Mouse (Mus musculus) spleen, embryonic (tissue): ENCODE results near the gene Sstr5.

Experiments used
- CTCF ChIA-PET: fragments of 350-600 bp; sonication (Branson Sonifier 250); formaldehyde crosslinking; loops from one replicate; lab custom pipeline; 2022; lab: Charles Lee

The Sstr5 gene

GRCm38 (mm10) chr17:25474330-25475077, 22.6 kb downstream of the Sstr5 start:
- CTCF ChIA-PET = interaction anchor here (1.1 kb wide), 1 partner anchor 224 kb away, joined by 3 read pairs; no protein-coding TSS in a partner anchor

DNA sequence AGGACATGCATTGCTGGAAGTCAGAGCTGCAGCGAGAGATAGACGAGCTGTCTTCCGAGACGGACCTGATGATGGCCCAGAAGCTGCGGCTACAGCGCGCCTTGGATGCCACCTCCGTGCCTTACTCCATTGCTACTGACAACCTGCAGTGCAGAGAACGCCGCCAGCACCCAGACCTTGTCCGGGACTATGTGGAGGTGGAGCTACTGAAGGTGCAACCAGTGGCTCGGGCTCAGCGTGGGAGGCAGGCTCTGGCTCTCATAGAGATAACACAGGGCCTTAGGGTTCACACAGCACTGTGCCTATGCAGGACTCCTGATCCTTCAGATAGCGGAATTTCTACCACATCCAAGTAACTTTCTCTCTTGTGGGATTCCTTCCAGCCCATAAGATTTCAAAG, 25.0 kb downstream of the Sstr5 start:
- CTCF ChIA-PET = interaction anchor here (0.6 to 1.3 kb wide), 2 partner anchors 74 to 242 kb away, joined by 3 to 5 read pairs; no protein-coding TSS in a partner anchor

DNA sequence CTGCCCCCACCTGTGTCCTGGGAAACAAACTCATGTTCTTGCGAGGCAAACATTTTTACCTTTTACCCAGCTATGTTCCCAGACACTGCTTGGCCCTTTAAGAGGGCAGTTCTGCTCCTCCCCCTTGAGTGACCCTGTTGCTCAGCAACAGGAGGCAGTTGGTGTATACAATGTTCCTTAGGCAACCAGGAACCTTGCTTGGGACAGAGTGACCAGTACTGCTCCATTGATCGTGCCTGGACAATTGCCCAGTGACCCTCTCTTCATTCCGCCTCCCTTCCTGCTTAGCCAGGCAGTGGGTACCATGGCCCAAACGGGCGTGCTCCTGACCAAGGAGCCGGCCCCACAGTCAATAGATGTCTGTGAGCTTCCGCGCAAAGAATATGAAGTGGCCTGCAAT, 25.7 kb downstream of the Sstr5 start:
- CTCF ChIA-PET = interaction anchor here (1.3 kb wide), 1 partner anchor 73 kb away, joined by 5 read pairs; no protein-coding TSS in a partner anchor

GRCm38 (mm10) chr17:25469798-25470197, 27.3 kb downstream of the Sstr5 start:
- CTCF ChIA-PET = no interaction called here

GRCm38 (mm10) chr17:25468301-25468700, 28.8 kb downstream of the Sstr5 start:
- CTCF ChIA-PET = interaction anchor here (0.6 kb wide), 1 partner anchor 503 kb away, joined by 3 read pairs; no protein-coding TSS in a partner anchor

DNA sequence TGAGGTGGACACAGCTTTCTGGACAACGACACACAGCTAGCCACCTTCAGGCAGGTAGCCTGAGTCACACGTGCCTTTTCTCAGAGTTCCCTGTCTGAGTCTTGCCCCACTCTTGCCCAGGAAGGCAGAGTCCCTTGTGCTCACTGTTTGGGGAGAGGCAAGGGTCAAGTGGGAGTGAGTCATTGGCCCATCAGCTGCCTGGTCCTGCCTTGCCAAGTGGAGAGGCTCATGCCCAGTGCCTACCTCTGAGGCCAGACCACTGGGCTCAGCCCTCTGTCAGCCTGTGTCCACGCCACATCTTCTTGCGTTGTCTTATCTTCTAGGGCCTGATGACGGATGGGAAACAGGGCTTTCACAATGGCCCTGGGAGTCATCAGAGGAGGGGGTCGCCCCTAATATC, 29.3 kb downstream of the Sstr5 start:
- CTCF ChIA-PET = no interaction called here

DNA sequence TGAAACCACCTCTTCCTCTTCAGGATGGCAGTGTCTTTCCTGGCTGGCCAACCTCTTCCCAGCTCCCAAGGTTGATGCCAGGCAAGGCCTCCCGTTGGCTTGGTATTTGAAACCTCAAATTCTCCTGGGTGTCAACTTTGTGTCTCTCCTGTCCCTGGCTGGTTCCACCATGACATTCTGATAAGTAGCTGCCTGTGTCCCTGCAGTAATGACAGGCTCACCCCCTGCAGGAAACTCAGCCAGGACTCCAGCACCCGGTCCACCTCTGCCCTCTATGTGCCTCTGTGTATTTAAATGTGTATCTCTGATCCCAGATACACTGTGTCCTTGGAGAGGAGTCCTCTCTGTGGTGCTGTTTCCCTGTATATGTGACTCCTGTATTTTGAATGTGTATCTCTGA, 30.8 kb downstream of the Sstr5 start:
- CTCF ChIA-PET = no interaction called here

GRCm38 (mm10) chr17:25464091-25464490, 33.0 kb downstream of the Sstr5 start:
- CTCF ChIA-PET = interaction anchor here (0.7 kb wide), 1 partner anchor 258 kb away, joined by 7 read pairs; no protein-coding TSS in a partner anchor

DNA sequence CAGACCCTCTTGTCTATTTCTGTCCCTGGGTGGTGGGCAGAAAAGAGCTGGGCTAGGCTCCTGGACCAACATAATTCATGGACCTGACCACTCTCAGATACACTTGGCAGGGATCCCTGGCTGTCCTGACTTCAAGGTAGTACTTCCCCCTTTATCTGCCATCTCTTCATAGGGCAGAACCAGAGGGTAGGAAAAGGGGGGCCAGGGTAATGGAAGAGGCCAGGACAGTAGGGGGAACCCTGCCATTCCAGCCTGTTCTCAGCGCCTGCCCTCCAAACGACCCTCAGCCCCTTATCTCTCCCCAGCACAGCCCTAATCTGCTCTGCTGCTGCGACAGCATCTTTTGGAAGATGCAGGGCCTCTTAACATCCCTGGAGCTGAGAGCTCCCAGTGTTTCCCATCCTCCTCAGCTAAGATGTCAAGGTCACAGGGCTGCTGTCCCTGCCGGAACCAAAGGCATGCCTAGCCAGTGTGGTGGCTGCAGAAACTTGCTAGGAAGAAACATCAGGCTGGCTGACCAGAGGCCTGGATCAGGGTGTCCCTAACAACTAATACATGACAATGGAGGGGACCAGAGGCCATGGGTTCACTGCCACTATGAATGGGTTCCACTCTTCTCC, 33.7 kb downstream of the Sstr5 start:
- CTCF ChIA-PET = no interaction called here

GRCm38 (mm10) chr17:25462236-25462875, 34.7 kb downstream of the Sstr5 start:
- CTCF ChIA-PET = no interaction called here

- CTCF ChIA-PET = no interaction called here
Measured at GRCm38 (mm10) chr17:25456540-25456939, 40.5 kb downstream of the Sstr5 start.

GRCm38 (mm10) chr17:25454272-25454671, 42.8 kb downstream of the Sstr5 start, which contains the start of gene Tekt4:
Tekt4 (plus strand) TSS chr17:25454615.
- CTCF ChIA-PET = no interaction called here

- CTCF ChIA-PET = no interaction called here
Measured at GRCm38 (mm10) chr17:25452246-25452965, 44.7 kb downstream of the Sstr5 start.

GRCm38 (mm10) chr17:25450329-25450728, 46.8 kb downstream of the Sstr5 start:
- CTCF ChIA-PET = no interaction called here

- CTCF ChIA-PET = no interaction called here
Measured at GRCm38 (mm10) chr17:25447865-25448264, 49.2 kb downstream of the Sstr5 start.

- CTCF ChIA-PET = no interaction called here
Measured at GRCm38 (mm10) chr17:25445841-25446240, 51.2 kb downstream of the Sstr5 start.

- CTCF ChIA-PET = no interaction called here
Measured at GRCm38 (mm10) chr17:25445074-25445473, 52.0 kb downstream of the Sstr5 start.

DNA sequence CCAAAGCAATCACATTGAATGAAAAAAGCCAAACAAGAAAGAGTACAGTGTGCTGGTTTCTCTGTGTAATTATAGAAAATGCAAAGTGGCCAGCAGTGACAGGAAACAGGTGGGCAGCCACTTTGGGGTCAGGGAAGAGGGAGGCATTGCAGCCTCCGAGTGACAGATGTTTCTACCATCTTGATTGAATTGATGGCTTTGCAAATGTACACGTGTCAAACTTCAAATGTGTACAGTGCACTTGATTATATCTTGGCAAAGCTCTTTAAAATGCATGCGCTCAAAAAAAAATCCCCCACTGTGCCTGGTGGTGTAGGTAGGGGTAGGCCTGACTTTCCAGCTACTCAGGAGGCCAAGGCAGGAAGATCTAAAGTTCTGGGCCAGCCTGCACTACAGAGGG, 54.2 kb downstream of the Sstr5 start:
- CTCF ChIA-PET = no interaction called here

DNA sequence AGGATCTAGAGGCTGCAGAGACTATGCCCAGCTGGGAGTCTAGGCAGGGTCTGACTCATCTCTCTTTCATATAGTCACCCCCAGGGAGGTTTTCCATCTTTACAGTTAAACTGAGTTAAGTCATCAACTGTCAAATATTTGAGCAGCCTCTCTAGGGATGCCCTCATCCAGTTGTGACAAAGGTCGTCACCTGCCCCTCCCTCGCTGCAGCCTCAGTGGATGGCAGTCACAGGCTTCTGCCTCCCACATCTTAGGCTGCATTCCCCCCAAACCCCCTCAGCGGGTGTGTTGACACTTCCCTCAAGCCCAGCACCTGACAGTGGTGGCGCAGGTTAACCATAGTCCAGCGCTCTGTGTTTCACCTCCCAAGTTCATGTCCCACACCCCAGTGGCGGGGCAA, 55.7 kb downstream of the Sstr5 start:
- CTCF ChIA-PET = no interaction called here
